Mouse (Mus musculus) midbrain, embryonic 15.5 days (tissue): Measurements from ENCODE around the gene Jdp2. TPM values are rescaled to one million over a fixed set of nuclear protein-coding genes. Genes with fewer than 3 reads are reported as not detected.

Experiments used
- ATAC-seq: fragments of 200-750 bp; cut with Nextera tagmentation; replicated peaks from 2 replicates; pipeline ENCODE4 v1.8.0; 2017; ENCODE audit warnings: moderate TSS enrichment
- H3K27ac ChIP-seq: fragments of 300-500 bp; sonication (generic); 2 replicates; pipeline ENCODE4 v1.5.1; 2015; ENCODE audit warnings: mild to moderate bottlenecking, inconsistent platforms
- H3K27me3 ChIP-seq: fragments of 300-500 bp; sonication (generic); replicated peaks from 2 replicates; pipeline ENCODE4 v1.6.1; 2015; ENCODE audit warnings: inconsistent platforms
- H3K36me3 ChIP-seq: fragments of 300-500 bp; sonication (generic); replicated peaks from 2 replicates; pipeline ENCODE4 v1.6.1; 2015; ENCODE audit warnings: inconsistent platforms
- H3K4me1 ChIP-seq: fragments of 300-500 bp; sonication (generic); 2 replicates; pipeline ENCODE4 v1.6.1; 2015; ENCODE audit warnings: inconsistent platforms
- H3K4me2 ChIP-seq: fragments of 300-500 bp; sonication (generic); 2 replicates; pipeline ENCODE4 v1.6.1; 2015; ENCODE audit warnings: inconsistent platforms, mild to moderate bottlenecking, moderate library complexity
- H3K4me3 ChIP-seq: fragments of 300-500 bp; sonication (generic); 2 replicates; pipeline ENCODE4 v1.5.1; 2015; ENCODE audit warnings: mild to moderate bottlenecking, inconsistent platforms
- H3K9ac ChIP-seq: fragments of 300-500 bp; sonication (generic); 2 replicates; pipeline ENCODE4 v1.6.1; 2015; ENCODE audit warnings: mild to moderate bottlenecking, inconsistent platforms
- H3K9me3 ChIP-seq: fragments of 300-500 bp; sonication (generic); 2 replicates; pipeline ENCODE4 v1.6.1; 2016; ENCODE audit warnings: inconsistent platforms
- WGBS: fragments of 180-500 bp; shearing (Covaris S2); methylation state at CpG from one replicate; pipeline ENCODE4 v1.1.7; 2015; ENCODE audit warnings: mixed read lengths; 5-methylcytosine and 5-hydroxymethylcytosine counted together
- polyA plus RNA-seq: library from polyadenylated mRNA; unstranded; fragments of >200 nt; fragmentation: Nextera tagmentation; extraction: Ambion mirVana; gene quantifications from 2 replicates; pipeline ENCODE4 v1.2.1, GENCODE M21; 2015

Jdp2 gene
- polyA plus RNA-seq, 1 experiment from 2014 or later, result 0.92 TPM

DNA sequence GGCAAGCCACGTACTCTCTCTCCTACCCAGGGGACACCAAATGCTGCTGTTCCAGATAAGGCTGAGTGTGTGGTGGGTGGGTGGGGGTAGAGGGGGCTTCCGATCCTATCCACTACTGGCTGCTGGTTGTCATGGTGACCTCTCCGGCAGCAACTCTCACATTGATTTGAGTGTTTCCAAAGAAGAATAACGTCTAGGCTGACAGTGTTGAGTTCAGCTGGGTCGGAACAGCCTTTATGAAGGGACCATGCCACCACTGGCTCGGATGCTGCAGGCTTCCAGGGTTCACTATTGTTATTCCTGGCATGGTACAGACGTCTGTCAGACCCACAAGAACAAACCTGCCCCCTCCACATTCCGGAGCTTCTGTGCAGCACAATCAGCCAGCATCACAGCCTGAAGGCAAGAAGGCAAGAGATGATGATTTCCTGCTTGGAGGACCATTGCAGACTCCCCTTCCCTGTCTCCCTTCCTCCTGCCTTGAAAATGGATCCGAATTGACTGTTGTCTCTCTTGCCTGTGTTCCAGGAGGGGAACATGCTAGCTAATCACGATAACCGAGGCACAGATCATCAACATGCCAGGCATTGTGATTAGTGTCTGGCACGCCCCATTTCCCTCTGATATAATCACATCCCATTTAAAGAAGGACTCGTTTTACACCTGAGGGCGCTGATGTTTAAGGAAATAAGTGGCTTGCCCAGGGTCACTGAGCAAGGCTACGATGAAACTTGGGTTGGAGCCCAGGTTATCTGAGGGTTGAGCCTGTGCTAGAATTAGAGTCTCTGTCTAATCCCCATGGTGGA lies 17.4 kb upstream of the Jdp2 start:
- 0 out of 2 replicates have a peak overlapping the region, but pooled peaks have one; percentile 9 for H3K4me3 ChIP-seq

GRCm38 (mm10) chr12:85582067-85582316 lies 16.8 kb upstream of the Jdp2 start:
- peak; percentile 43; the same call in 1 of the 2 replicates for ATAC-seq
- 70% methylated on average over 5 of the region's 5 CpGs for WGBS
- Histone ChIP-seq H3K9ac (no peak overlapping the region), H3K4me1 (peaks cover 14% of the 10 kb centered on the region), H3K27me3 (no peaks in the 10 kb centered on the region), H3K27ac (peak overlapping the region; percentile 74), H3K9me3 (no peaks in the 10 kb centered on the region), H3K4me3 (no peak overlapping the region), H3K4me2 (peak overlapping the region; percentile 39; the same call in 1 of the 2 replicates), H3K36me3 (no peaks in the 10 kb centered on the region)

More for the DNA sequence above, 17.4 kb upstream of the Jdp2 start:
- Histone ChIP-seq H3K4me1 (peaks cover 14% of the 10 kb centered on the region), H3K27ac (peak overlapping the region; percentile 74), H3K9me3 (no peaks in the 10 kb centered on the region), H3K9ac (peak overlapping the region; percentile 12; the same call in 1 of the 2 replicates), H3K4me2 (peak overlapping the region; percentile 39), H3K36me3 (no peaks in the 10 kb centered on the region), H3K27me3 (no peaks in the 10 kb centered on the region)
- peak; percentile 86 for ATAC-seq
- WGBS, result 24% methylated on average over 15 of the region's 15 CpGs

GRCm38 (mm10) chr12:85585761-85586258 lies 13.0 kb upstream of the Jdp2 start:
- Histone ChIP-seq H3K9ac (no peak overlapping the region), H3K4me1 (peaks cover 14% of the 10 kb centered on the region), H3K4me3 (no peak overlapping the region), H3K36me3 (no peaks in the 10 kb centered on the region), H3K4me2 (no peak overlapping the region), H3K27me3 (no peaks in the 10 kb centered on the region), H3K9me3 (no peaks in the 10 kb centered on the region), H3K27ac (no peak overlapping the region)
- 70% methylated on average over 11 of the region's 11 CpGs for WGBS
- ATAC-seq, result no peak

- no peaks in the 10 kb centered on the region for H3K27me3 ChIP-seq
- no peak overlapping the region for H3K9ac ChIP-seq
- H3K27ac ChIP-seq, result no peak overlapping the region
- H3K4me1 ChIP-seq, result no peaks in the 10 kb centered on the region
- no peaks in the 10 kb centered on the region for H3K9me3 ChIP-seq
- no peaks in the 10 kb centered on the region for H3K36me3 ChIP-seq
- 65% methylated on average over 5 of the region's 5 CpGs for WGBS
- ATAC-seq, result no peak
- H3K4me3 ChIP-seq, result no peak overlapping the region
- H3K4me2 ChIP-seq, result no peak overlapping the region
These were observed 8.9 kb upstream of the Jdp2 start for GRCm38 (mm10) chr12:85589870-85590382.

DNA sequence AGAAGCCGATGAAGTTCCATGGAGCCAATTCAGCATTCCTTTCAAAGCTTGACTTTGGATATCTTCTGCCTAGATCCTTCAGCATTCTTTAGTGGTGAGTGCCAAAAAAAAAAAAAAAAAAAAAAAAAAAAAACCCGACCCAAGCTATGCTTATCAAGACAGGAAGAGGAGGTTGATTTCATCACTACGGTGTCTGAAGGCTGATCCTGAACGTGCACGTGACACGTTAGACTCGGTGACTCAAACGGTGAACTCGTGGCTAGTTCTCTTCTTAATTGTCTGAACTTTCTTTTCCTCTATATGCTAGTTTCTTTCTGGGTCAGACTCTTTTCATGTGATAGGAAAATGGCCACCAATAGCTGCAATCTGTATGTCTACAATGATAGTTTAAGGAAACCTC lies 5.9 kb upstream of the Jdp2 start:
- Histone ChIP-seq H3K4me3 (no peak overlapping the region), H3K4me2 (no peak overlapping the region), H3K27ac (no peak overlapping the region), H3K9me3 (no peaks in the 10 kb centered on the region), H3K36me3 (no peaks in the 10 kb centered on the region), H3K27me3 (no peaks in the 10 kb centered on the region), H3K4me1 (peaks cover 2% of the 10 kb centered on the region), H3K9ac (no peak overlapping the region)
- no peak for ATAC-seq
- WGBS, result 89% methylated on average over 9 of the region's 9 CpGs

DNA sequence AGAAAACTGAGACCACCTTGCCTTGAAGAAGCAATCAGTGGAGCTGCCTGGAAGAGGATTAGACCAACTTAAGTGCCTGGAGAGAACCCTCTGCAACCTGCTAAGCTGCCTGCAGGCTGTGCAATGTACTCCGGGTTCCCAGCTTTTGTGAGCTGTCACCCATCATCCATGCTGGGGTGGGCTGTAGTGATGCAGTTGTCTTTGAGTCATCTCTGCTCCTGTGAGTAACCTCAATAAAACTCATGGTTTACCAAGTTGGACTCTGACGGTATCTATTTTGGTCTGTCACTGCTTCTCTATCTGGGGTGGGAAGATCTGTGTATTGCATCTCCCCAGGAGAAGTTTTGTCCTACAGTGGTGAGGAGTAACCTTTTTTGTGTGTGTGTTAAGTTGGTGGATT lies 4.4 kb upstream of the Jdp2 start:
- Histone ChIP-seq H3K9me3 (no peaks in the 10 kb centered on the region), H3K4me2 (no peak overlapping the region), H3K27me3 (no peaks in the 10 kb centered on the region), H3K4me3 (no peak overlapping the region), H3K9ac (no peak overlapping the region), H3K36me3 (no peaks in the 10 kb centered on the region), H3K4me1 (peaks cover 9% of the 10 kb centered on the region), H3K27ac (no peak overlapping the region)
- 94% methylated on average over 2 of the region's 2 CpGs for WGBS
- ATAC-seq, result no peak

DNA sequence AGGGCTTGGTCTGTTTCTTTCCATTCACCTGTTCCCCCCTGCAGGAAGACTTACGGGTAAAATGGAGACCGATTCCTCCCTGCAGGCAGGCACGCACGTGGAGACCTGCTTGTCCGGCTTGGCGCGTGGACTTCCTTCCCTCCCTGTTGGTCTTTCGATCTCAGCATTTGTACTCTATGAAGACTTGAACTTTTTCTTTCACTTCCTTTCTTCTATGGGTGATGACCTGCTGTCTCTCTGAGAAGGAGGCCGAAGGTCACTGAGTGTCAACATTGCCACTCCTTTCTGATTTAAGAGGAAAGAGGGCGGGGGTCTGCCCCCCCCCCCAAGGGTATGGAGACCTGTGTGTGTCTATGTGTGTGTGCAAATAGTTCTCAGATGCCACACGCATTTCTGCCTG lies 774 bp upstream of the Jdp2 start:
- Histone ChIP-seq H3K4me3 (peak overlapping the region; percentile 78), H3K36me3 (no peaks in the 10 kb centered on the region), H3K27ac (peak overlapping the region; percentile 87), H3K4me2 (peak overlapping the region; percentile 58), H3K9me3 (no peaks in the 10 kb centered on the region), H3K9ac (no peak overlapping the region; the same call in 1 of the 2 replicates), H3K4me1 (peaks cover 29% of the 10 kb centered on the region), H3K27me3 (no peaks in the 10 kb centered on the region)
- 0 out of 2 replicates have a peak, but pooled peaks have one; percentile 13 for ATAC-seq
- WGBS, result 43% methylated on average over 11 of the region's 11 CpGs

DNA sequence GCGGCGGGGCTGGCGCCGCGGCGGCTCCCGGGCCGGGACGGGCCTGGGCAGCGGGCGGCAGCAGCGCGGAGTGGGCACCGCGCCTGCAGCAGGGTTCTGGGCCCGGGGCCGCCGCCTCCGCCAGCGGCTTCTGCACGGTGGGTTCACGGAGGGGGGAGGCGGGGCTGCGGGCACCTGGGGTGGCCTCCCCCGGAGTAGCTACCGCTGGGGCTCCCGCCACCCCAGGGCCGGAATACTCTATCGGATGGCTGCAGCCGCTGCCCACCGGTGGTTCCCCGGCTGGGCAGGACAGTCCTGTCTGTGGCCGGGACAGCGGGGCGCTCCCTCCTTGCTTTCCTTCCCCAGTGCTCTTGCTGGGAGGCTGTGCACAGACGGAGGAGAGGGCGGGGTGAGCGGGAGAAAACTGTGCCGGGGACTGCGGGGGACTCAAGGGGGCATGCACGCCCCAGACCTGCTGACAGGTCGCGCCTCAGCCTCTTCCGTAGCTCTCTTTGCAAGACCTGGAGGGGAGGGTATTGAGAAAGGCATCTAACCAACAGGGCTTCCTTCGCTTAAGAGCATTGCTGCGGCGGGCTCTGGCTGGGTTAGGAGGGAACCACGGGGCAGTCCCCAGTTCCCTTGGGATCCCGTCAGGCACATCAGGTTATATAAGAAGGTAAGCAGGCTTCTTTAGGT lies 788 bp downstream of the Jdp2 start:
- H3K27me3 ChIP-seq, result no peaks in the 10 kb centered on the region
- under 1% methylated on average over 47 of the region's 49 CpGs for WGBS

DNA sequence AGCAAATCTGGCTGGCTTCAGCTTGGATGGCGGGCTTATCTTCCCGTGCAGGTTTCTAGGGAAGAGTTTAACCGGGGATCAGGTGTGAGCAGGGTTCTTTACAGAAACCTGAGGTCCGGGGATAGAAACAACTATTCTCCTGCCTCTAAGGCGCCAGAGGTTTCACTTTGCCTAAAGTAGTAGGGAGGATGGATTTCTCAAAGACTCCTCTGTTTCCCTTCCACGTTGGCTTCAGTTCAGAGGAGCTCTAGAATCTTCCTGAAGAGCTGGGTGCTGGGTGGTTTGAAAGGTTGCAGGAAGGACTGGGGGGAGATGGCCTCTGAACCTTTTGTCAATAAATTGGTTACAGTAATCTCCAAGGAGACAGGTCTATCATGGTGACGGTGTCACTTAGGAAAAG lies 1.8 kb downstream of the Jdp2 start:
- H3K9me3 ChIP-seq, result no peaks in the 10 kb centered on the region
- peak overlapping the region; percentile 88; the same call in 1 of the 2 replicates for H3K9ac ChIP-seq
- H3K4me3 ChIP-seq, result peak overlapping the region; percentile 78
- H3K4me1 ChIP-seq, result peaks cover 29% of the 10 kb centered on the region
- ATAC-seq, result no peak
- no peak overlapping the region for H3K27ac ChIP-seq
- peak overlapping the region; percentile 58 for H3K4me2 ChIP-seq
- no peaks in the 10 kb centered on the region for H3K36me3 ChIP-seq
- WGBS, result 43% methylated on average over 7 of the region's 7 CpGs
- no peaks in the 10 kb centered on the region for H3K27me3 ChIP-seq

More for the DNA sequence above, 788 bp downstream of the Jdp2 start:
- Histone ChIP-seq H3K36me3 (no peaks in the 10 kb centered on the region), H3K9me3 (no peaks in the 10 kb centered on the region), H3K9ac (peak overlapping the region; percentile 88), H3K4me3 (peak overlapping the region; percentile 78), H3K4me1 (peaks cover 29% of the 10 kb centered on the region), H3K4me2 (peak overlapping the region; percentile 58), H3K27ac (peak overlapping the region; percentile 87)
- peak; percentile 76 for ATAC-seq

- Histone ChIP-seq H3K9ac (no peak overlapping the region), H3K27me3 (no peaks in the 10 kb centered on the region), H3K27ac (no peak overlapping the region), H3K4me1 (peaks cover 29% of the 10 kb centered on the region), H3K36me3 (no peaks in the 10 kb centered on the region), H3K4me3 (no peak overlapping the region), H3K9me3 (no peaks in the 10 kb centered on the region), H3K4me2 (no peak overlapping the region)
- WGBS, result 87% methylated on average over 6 of the region's 6 CpGs
- ATAC-seq, result no peak
These were observed 2.7 kb downstream of the Jdp2 start for GRCm38 (mm10) chr12:85601531-85601930.

DNA sequence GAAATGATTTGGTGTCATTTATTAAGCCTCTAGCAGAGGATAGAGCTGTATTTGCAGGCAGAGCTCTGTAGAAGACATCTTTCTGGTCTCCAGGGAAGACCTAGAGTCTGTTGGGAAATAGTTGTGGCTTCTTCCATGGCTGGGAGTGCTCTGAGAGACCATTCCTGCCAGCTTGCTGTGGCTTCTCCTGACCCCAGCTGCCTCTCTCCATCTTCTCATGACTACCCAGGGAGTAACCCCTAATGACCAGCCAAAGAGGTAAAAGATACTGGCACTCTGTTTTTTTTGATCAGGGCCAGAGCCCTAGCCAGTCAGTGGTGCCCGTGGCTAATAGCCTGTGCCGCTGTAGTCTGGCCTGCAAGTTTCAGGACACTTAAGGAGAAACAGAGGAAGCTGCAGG lies 3.3 kb downstream of the Jdp2 start:
- H3K9me3 ChIP-seq, result no peaks in the 10 kb centered on the region
- H3K27ac ChIP-seq, result no peak overlapping the region
- ATAC-seq, result no peak
- H3K36me3 ChIP-seq, result no peaks in the 10 kb centered on the region
- WGBS, result 92% methylated on average over 2 of the region's 2 CpGs
- no peak overlapping the region for H3K4me2 ChIP-seq
- no peak overlapping the region for H3K9ac ChIP-seq
- no peak overlapping the region for H3K4me3 ChIP-seq
- H3K27me3 ChIP-seq, result no peaks in the 10 kb centered on the region
- peaks cover 29% of the 10 kb centered on the region for H3K4me1 ChIP-seq

GRCm38 (mm10) chr12:85602811-85603210 lies 4.0 kb downstream of the Jdp2 start:
- no peak overlapping the region for H3K4me2 ChIP-seq
- no peak for ATAC-seq
- no peaks in the 10 kb centered on the region for H3K9me3 ChIP-seq
- H3K4me1 ChIP-seq, result peaks cover 29% of the 10 kb centered on the region
- 87% methylated on average over 12 of the region's 12 CpGs for WGBS
- no peak overlapping the region for H3K27ac ChIP-seq
- no peak overlapping the region for H3K9ac ChIP-seq
- H3K36me3 ChIP-seq, result no peaks in the 10 kb centered on the region
- H3K27me3 ChIP-seq, result no peaks in the 10 kb centered on the region
- H3K4me3 ChIP-seq, result no peak overlapping the region
